Mouse (Mus musculus): ENCODE results near the gene Reln.

DNA sequence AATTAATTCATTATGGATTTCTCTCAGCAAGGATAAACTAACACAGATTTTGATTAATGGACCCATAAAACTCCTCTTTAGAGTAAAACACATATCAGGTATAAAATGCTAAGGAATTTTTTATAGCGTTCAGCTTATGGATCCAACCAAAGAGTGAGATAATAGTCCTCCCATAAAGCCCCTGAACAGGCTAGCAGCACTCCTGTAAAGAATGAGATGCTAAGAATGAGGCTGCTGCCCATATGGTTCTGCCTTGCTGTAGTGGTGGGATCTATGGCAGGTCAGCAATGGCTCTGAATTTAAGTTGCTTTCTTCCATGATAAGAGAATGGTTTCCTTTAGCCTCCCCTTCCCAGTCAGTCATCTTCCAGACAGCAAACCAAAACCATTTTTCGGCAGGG, 147.6 kb downstream of the Reln start:
- TF ChIP-seq CTCF (IDR thresholded peaks at IDR 0.05; ENCODE audit: low read depth, low read length) (no peak), POLR2A (IDR thresholded peaks at IDR 0.05; ENCODE audit: insufficient read depth, low read length) (no peak), EP300 (IDR thresholded peaks at IDR 0.05; ENCODE audit: insufficient read depth, low read depth, low read length) (no peak)

Data from ES-Bruce4 (cell line).